Mouse (Mus musculus) liver, adult 2 months (tissue): ENCODE results near the gene Casq2.

Source experiments
- CTCF ChIP-seq: fragments of 200-500 bp; IDR thresholded peaks from 2 replicates; pipeline ENCODE4 v1.5.1; 2011; ENCODE audit warnings: low read depth, low read length, control low read depth
- POLR2A ChIP-seq: fragments of 200-500 bp; IDR thresholded peaks from 2 replicates; pipeline ENCODE4 v1.6.1; 2011; ENCODE audit warnings: low read length, control low read depth; ENCODE audit not compliant: insufficient read depth; ENCODE audit errors: extremely low read depth

DNA sequence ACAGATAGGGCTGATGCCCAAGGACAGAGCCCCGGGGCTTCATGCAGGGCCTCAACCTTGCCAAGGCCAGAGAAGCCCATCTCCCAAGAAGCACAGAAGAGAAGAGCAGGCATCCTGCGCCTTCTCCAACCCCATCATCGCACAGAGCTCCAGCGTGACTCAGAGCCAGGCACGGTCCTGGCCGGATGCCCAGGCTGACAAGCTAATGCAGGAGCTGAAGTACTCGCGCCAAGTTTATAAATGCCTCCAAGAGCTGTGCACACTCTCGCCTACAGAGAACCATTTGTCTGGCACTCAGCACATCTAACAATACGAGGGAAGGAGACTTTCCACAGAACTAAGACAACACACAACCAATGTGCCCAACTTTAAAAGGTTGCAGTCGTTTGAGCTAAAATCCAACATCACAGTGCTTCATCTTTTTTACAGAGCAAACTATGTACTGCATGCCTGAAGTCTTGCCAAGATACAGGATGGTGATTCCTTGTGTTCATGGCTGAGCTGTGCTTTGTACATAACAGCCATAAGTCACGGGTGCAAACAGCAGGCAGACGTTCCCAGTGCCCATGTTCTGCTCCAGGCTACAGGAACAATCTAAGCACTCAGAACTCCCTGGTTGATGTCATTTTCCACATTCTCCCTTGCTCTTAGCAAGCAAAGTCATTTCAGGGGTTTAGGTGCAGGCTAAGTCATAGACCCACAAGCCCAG is 83.1 kb downstream of the Casq2 start:
- TF ChIP-seq POLR2A (no peak), CTCF (no peak)
